Mouse (Mus musculus) limb, embryonic 11.5 days (tissue): ENCODE measurements around the gene Myh7. TPM values are rescaled to one million over a fixed set of nuclear protein-coding genes. Genes with fewer than 3 reads are reported as not detected.

Source experiments
- ATAC-seq: fragments of 200-750 bp; cut with Nextera tagmentation; 2 replicates; pipeline ENCODE4 v1.8.0; 2017; ENCODE audit warnings: low read depth; ENCODE audit not compliant: insufficient number of reproducible peaks, low FRiP score, low TSS enrichment
- DNase-seq: peaks from one replicate; pipeline ENCODE4 v3.0.0-alpha.2; 2015; ENCODE audit warnings: low spot score
- H3K27ac ChIP-seq: fragments of 300-500 bp; sonication (generic); replicated peaks from 2 replicates; pipeline ENCODE4 v1.5.1; 2014; ENCODE audit warnings: low read depth, mild to moderate bottlenecking, low read length
- H3K27me3 ChIP-seq: fragments of 300-500 bp; sonication (generic); 2 replicates; pipeline ENCODE4 v1.6.1; 2014; ENCODE audit warnings: mild to moderate bottlenecking, low read length, mixed read lengths; ENCODE audit not compliant: control insufficient read depth, insufficient read depth
- H3K36me3 ChIP-seq: fragments of 300-500 bp; sonication (generic); 2 replicates; pipeline ENCODE4 v1.6.1; 2014; ENCODE audit warnings: mild to moderate bottlenecking, low read length, moderate library complexity, mixed read lengths; ENCODE audit not compliant: control insufficient read depth, insufficient read depth
- H3K4me1 ChIP-seq: fragments of 300-500 bp; sonication (generic); 2 replicates; pipeline ENCODE4 v1.6.1; 2014; ENCODE audit warnings: low read length, mixed read lengths; ENCODE audit not compliant: control insufficient read depth, insufficient read depth
- H3K4me2 ChIP-seq: fragments of 300-500 bp; sonication (generic); 2 replicates; pipeline ENCODE4 v1.6.1; 2014; ENCODE audit warnings: low read depth, mild to moderate bottlenecking, moderate library complexity; ENCODE audit not compliant: severe bottlenecking
- H3K4me3 ChIP-seq: fragments of 300-500 bp; sonication (generic); 2 replicates; pipeline ENCODE4 v1.5.1; 2014; ENCODE audit warnings: low read depth, low read length
- H3K9ac ChIP-seq: fragments of 300-500 bp; sonication (generic); 2 replicates; pipeline ENCODE4 v1.6.1; 2014; ENCODE audit warnings: mild to moderate bottlenecking, low read length
- H3K9me3 ChIP-seq: fragments of 300-500 bp; sonication (generic); 2 replicates; pipeline ENCODE4 v1.6.1; 2016; ENCODE audit warnings: low read length; ENCODE audit not compliant: control insufficient read depth
- WGBS: fragments of 180-500 bp; shearing (Covaris S2); extraction: QIAGEN DNeasy Blood & Tissue Kit; methylation state at CpG from one replicate; pipeline ENCODE4 v1.1.7; 2014; 5-methylcytosine and 5-hydroxymethylcytosine counted together
- polyA plus RNA-seq: library from polyadenylated mRNA; unstranded; fragments of >200 nt; fragmentation: Nextera tagmentation; extraction: Ambion mirVana; gene quantifications from 2 replicates; pipeline ENCODE4 v1.2.1, GENCODE M21; 2014

Myh7 gene
- polyA plus RNA-seq, 1 experiment from 2014 or later: 1.5 TPM

- no peak for ATAC-seq
- Histone ChIP-seq H3K36me3 (no peaks in the 10 kb centered on the region), H3K4me3 (no peak overlapping the region), H3K27me3 (no peaks in the 10 kb centered on the region), H3K4me2 (no peak overlapping the region), H3K27ac (no peak overlapping the region), H3K9ac (no peak overlapping the region), H3K4me1 (no peaks in the 10 kb centered on the region), H3K9me3 (no peaks in the 10 kb centered on the region)
- no peak for DNase-seq
- 87% methylated on average over 8 of the region's 8 CpGs for WGBS
Measured at GRCm38 (mm10) chr14:55008417-55008816, 14.0 kb upstream of the Myh7 start.

- no peak overlapping the region for H3K4me2 ChIP-seq
- H3K27ac ChIP-seq: no peak overlapping the region
- H3K4me3 ChIP-seq: no peak overlapping the region
- H3K9ac ChIP-seq: no peak overlapping the region
- 87% methylated on average over 9 of the region's 9 CpGs for WGBS
- H3K9me3 ChIP-seq: no peaks in the 10 kb centered on the region
- no peak for ATAC-seq
- DNase-seq: no peak
- no peaks in the 10 kb centered on the region for H3K36me3 ChIP-seq
- no peaks in the 10 kb centered on the region for H3K27me3 ChIP-seq
- no peaks in the 10 kb centered on the region for H3K4me1 ChIP-seq
Measured at GRCm38 (mm10) chr14:55007120-55007908, 12.9 kb upstream of the Myh7 start.

- Histone ChIP-seq H3K9ac (no peak overlapping the region), H3K27me3 (no peaks in the 10 kb centered on the region), H3K4me3 (no peak overlapping the region), H3K9me3 (no peaks in the 10 kb centered on the region), H3K4me1 (no peaks in the 10 kb centered on the region), H3K36me3 (no peaks in the 10 kb centered on the region), H3K4me2 (no peak overlapping the region), H3K27ac (no peak overlapping the region)
- WGBS: 65% methylated on average over 3 of the region's 3 CpGs
- no peak for DNase-seq
- ATAC-seq: no peak
Measured at GRCm38 (mm10) chr14:55006541-55006940, 12.1 kb upstream of the Myh7 start.

DNA sequence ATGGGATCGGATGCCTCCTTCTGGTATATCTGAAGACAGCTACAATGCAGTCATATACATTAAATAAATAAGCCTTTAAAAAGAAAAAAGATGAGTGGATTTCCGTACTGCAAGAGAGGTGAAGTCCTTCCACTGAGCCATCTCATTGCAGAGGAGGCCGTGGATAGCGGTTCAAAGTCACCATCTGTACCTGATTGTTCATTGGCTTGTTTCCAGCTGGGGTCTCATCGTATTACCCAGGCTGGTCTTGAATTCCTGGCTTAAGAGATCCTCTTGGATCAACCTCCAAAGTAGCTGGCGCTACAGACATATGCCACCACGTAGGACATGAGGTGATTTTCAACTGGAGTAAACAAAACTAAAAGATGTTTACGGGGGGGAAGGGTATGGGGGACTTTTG lies 11.5 kb upstream of the Myh7 start:
- H3K4me1 ChIP-seq: no peaks in the 10 kb centered on the region
- H3K36me3 ChIP-seq: no peaks in the 10 kb centered on the region
- no peak overlapping the region for H3K4me2 ChIP-seq
- H3K27ac ChIP-seq: no peak overlapping the region
- no peak overlapping the region for H3K9ac ChIP-seq
- ATAC-seq (no peak), DNase-seq (no peak)
- no peaks in the 10 kb centered on the region for H3K27me3 ChIP-seq
- WGBS: 81% methylated on average over 8 of the region's 8 CpGs
- H3K9me3 ChIP-seq: no peaks in the 10 kb centered on the region
- H3K4me3 ChIP-seq: no peak overlapping the region

DNA sequence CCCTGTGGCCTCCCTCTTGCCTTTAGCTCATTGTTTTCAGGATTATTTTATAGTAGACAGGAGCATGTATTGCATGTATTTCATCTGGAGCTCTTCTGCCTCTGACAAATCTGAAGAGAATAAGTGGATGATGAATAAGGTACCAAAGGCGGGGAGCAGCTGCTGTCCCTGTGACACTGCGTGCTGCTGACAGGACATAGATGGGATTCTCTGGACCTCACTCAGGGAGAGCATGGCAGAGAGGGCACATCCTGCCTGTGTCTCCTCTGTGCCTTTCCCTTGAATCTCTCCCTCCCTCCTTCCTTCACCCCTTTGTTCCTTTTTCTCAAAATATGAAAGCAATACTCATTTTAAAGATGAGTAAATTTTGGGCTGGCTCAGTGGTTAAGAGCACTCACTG lies 11.1 kb upstream of the Myh7 start:
- Histone ChIP-seq H3K9ac (no peak overlapping the region), H3K36me3 (no peaks in the 10 kb centered on the region), H3K4me2 (no peak overlapping the region), H3K4me3 (no peak overlapping the region), H3K27ac (no peak overlapping the region), H3K27me3 (no peaks in the 10 kb centered on the region), H3K4me1 (no peaks in the 10 kb centered on the region), H3K9me3 (no peaks in the 10 kb centered on the region)
- 77% methylated on average over 2 of the region's 2 CpGs for WGBS
- ATAC-seq: no peak
- no peak for DNase-seq

GRCm38 (mm10) chr14:55003878-55004855 lies 9.7 kb upstream of the Myh7 start:
- DNase-seq (no peak), ATAC-seq (no peak)
- Histone ChIP-seq H3K27ac (no peak overlapping the region), H3K4me1 (no peaks in the 10 kb centered on the region), H3K9me3 (no peaks in the 10 kb centered on the region), H3K4me2 (no peak overlapping the region), H3K9ac (no peak overlapping the region), H3K36me3 (no peaks in the 10 kb centered on the region), H3K27me3 (no peaks in the 10 kb centered on the region), H3K4me3 (no peak overlapping the region)
- WGBS: 83% methylated on average over 18 of the region's 18 CpGs

DNA sequence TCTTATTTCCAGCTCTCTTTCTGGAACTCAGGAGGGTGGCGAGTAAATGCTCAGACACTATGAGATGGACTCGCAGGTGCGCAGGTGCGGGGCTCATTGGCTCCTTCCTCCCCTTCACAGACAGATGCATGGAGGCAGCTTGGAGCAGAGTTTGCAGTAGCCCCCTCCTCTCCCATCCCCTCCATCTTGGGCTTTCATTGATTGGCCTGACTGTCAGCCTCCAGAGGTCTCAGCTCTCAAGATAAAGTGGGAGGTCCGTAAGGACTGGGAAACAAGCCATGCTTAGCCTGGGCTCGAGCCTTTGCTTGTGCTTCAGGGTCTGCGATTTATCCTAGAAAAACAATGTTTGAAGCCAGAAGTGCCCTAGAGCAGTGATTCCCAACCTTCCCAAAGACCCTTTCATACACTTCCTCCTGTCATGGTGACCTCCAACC lies 8.3 kb upstream of the Myh7 start:
- ATAC-seq: no peak

DNA sequence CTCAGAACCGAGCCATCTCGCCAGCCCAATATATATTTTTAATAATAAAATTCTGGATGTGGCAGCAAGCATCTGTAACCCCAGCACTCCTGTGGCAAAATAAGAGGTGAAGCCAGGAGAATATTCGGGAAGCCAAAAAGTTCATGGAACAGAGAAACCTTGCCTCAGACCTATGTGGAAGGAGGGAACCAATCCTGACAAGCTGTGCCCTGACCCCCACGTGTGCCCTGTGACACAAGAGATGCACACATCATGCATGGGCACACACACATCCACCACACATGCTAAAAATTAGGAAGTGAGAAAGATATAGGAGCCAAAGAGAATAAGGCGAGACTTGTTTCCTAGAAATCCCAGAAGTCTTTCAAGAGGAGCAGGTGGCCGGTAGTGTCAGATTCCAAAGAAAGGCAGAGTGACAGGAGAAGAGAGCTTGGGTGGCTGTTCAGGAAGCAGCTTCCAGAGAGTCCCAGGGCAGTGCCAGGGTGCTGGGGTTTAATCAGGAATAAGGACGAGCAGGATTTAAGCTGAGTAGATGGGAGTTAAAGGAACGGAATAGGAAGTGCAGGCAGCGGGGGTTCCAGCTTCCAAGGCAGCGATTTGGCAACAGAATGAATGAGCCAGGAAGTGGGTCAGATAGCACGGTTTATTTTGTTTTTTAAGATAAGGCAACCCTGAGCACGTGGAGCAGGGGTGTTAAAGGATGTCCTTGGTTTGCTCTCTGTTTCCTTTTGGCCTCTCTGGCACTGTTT lies 7.7 kb upstream of the Myh7 start:
- no peak overlapping the region for H3K27ac ChIP-seq
- DNase-seq: no peak
- no peak overlapping the region for H3K9ac ChIP-seq
- no peaks in the 10 kb centered on the region for H3K27me3 ChIP-seq
- no peaks in the 10 kb centered on the region for H3K9me3 ChIP-seq
- no peak overlapping the region for H3K4me2 ChIP-seq
- H3K4me1 ChIP-seq: no peaks in the 10 kb centered on the region
- H3K36me3 ChIP-seq: no peaks in the 10 kb centered on the region
- no peak overlapping the region for H3K4me3 ChIP-seq
- 48% methylated on average over 12 of the region's 12 CpGs for WGBS
- no peak for ATAC-seq

More for the DNA sequence above, 8.3 kb upstream of the Myh7 start:
- no peaks in the 10 kb centered on the region for H3K4me1 ChIP-seq
- H3K4me2 ChIP-seq: no peak overlapping the region
- H3K9me3 ChIP-seq: no peaks in the 10 kb centered on the region
- 68% methylated on average over 7 of the region's 7 CpGs for WGBS
- no peak overlapping the region for H3K9ac ChIP-seq
- H3K27me3 ChIP-seq: no peaks in the 10 kb centered on the region
- no peak overlapping the region for H3K27ac ChIP-seq
- H3K4me3 ChIP-seq: no peak overlapping the region
- H3K36me3 ChIP-seq: no peaks in the 10 kb centered on the region
- DNase-seq: no peak
